Comparison of ENCODE assay signal across 9 mouse cellular contexts in genomic region chr12:4523688-4524298, GRCm38 (mm10). TPM values are rescaled to one million over a fixed set of nuclear protein-coding genes. Genes with fewer than 3 reads are reported as not detected.
A peak's percentile ranks its signal among the peaks of the same experiment; 100 is the strongest.
DNase-seq lines count a peak whose midpoint lies in the region; ATAC-seq lines count a peak whose summit lies in the region.
"Had no signal": no experiment of that assay in that cellular context is flagged by ENCODE, and none has a peak within 500 bp of the region (broad histone marks: within the 10 kb centered on the region; RNA-seq: fewer than 3 reads in every experiment).

No protein-coding gene starts in this region.

- peak overlapping the region; percentile 55 for H3K4me2 ChIP-seq in heart, embryonic 16.5 days (ENCODE audit: low read depth, low read length)
- peak overlapping the region; percentile 21 for H3K4me2 ChIP-seq in midbrain, embryonic 14.5 days (ENCODE audit: low read length)

- no peak overlapping the region; the same call in 1 of the 2 replicates for H3K9ac ChIP-seq in heart, embryonic 16.5 days (ENCODE audit: low read length)
- no peak overlapping the region for H3K9ac ChIP-seq in midbrain, embryonic 14.5 days (replicated peaks; ENCODE audit: low read length)

- H3K27me3 ChIP-seq in heart, embryonic 16.5 days (ENCODE audit: control insufficient read depth, insufficient read depth, low read length): no peaks in the 10 kb centered on the region
- no peaks in the 10 kb centered on the region for H3K27me3 ChIP-seq in midbrain, embryonic 14.5 days (ENCODE audit: control insufficient read depth, insufficient read depth, low read length)
- H3K27me3 ChIP-seq: CH12.LX had no signal

- 60% methylated on average over 9 of the region's 9 CpGs for WGBS in heart, embryonic 16.5 days
- 9% methylated on average over 9 of the region's 9 CpGs for WGBS in midbrain, embryonic 14.5 days

- no peak overlapping the region for H3K4me3 ChIP-seq in heart, embryonic 16.5 days (ENCODE audit: low read length)
- H3K4me3 ChIP-seq in midbrain, embryonic 14.5 days (replicated peaks; ENCODE audit: low read depth, low read length): no peak overlapping the region

- H3K9me3 ChIP-seq in heart, embryonic 16.5 days (replicated peaks; ENCODE audit: control insufficient read depth, low read length): no peaks in the 10 kb centered on the region
- H3K9me3 ChIP-seq in midbrain, embryonic 14.5 days (ENCODE audit: control insufficient read depth, low read length): no peaks in the 10 kb centered on the region

- no peak for ATAC-seq in heart, embryonic 16.5 days (replicated peaks; ENCODE audit: extremely low read depth, insufficient read depth, low FRiP score)
- peak; percentile 59; the same call in 1 of the 2 replicates for ATAC-seq in midbrain, embryonic 14.5 days (ENCODE audit: low FRiP score, low TSS enrichment)
- ATAC-seq in inflammation-experienced regulatory T-cells, adult 6 months: no peak

- DNase-seq in heart, adult 11 months: peak; percentile 91
- DNase-seq in heart, postnatal 36 days: no peak
- peak; percentile 31 to 48 for DNase-seq in cerebellum, postnatal 25 days
- peak; percentile 72 for DNase-seq in midbrain, embryonic 14.5 days
- no peak for DNase-seq in B cell, adult 2 months
- no peak for DNase-seq in c-Kit-positive CD71-positive TER-119-positive erythroid progenitor cells, embryonic 14.5 days (ENCODE audit: low spot score)

- H3K4me1 ChIP-seq in heart, embryonic 16.5 days (ENCODE audit: control insufficient read depth, insufficient read depth, low read length): peaks cover 5% of the 10 kb centered on the region
- H3K4me1 ChIP-seq in midbrain, embryonic 14.5 days (ENCODE audit: control insufficient read depth, insufficient read depth, low read length): peaks cover 30% of the 10 kb centered on the region

- H3K36me3 ChIP-seq in heart, embryonic 16.5 days (ENCODE audit: control insufficient read depth, insufficient read depth): no peaks in the 10 kb centered on the region
- no peaks in the 10 kb centered on the region for H3K36me3 ChIP-seq in midbrain, embryonic 14.5 days (ENCODE audit: control insufficient read depth, insufficient read depth, low read length)

- intact Hi-C loops in heart, postnatal 36 days (cut with DNase I): no loop called here

- H3K27ac ChIP-seq in heart, embryonic 16.5 days (ENCODE audit: low read length): no peak overlapping the region; the same call in 1 of the 2 replicates
- peak overlapping the region; percentile 70 for H3K27ac ChIP-seq in midbrain, embryonic 14.5 days (replicated peaks; ENCODE audit: low read depth, low read length)

RNA-seq across cellular contexts. Expression of gene Ncoa1, which starts 46.8 kb away (rescaled TPM):
- 10 to 100 TPM; 27.3 to 29.0 TPM for total RNA-seq in heart, postnatal 36 days (2021)
- 6.0 and 6.2 TPM in 2 replicates for polyA plus RNA-seq in heart, embryonic 16.5 days (2015; fragmentation: Nextera tagmentation; extraction: Ambion mirVana)
- 13.9 and 19.4 TPM in 2 replicates for polyA plus RNA-seq in midbrain, embryonic 14.5 days (2014; fragmentation: Nextera tagmentation; extraction: Ambion mirVana)
- polyA plus RNA-seq in inflammation-experienced regulatory T-cells, adult 6 months (2017; shearing (Covaris generic)): 10 to 100 TPM in 2 of 3 experiments, 1 to 10 TPM in 1; 7.7 to 17.5 (median 14.6) TPM

Comparison
In these comparisons a context has a peak if more than half of its experiments do, and no peak if none do; other contexts are left out.
1. DNase-seq: peak in heart, adult 11 months (single experiment), cerebellum, postnatal 25 days (2 of 2) and midbrain, embryonic 14.5 days (single experiment); none in heart, postnatal 36 days (0 of 2), B cell, adult 2 months (0 of 2) and c-Kit-positive CD71-positive TER-119-positive erythroid progenitor cells, embryonic 14.5 days (single experiment).